Mouse (Mus musculus) myocyte (in vitro differentiated cells): ENCODE measurements at regions not wholly inside any gene's neighbourhood (a gene's known extent, or its start where the extent isn't known, plus 50 kb on each side); places are given as distances from the start of the nearest gene placed in this dataset.

Experiments used
- E2F4 ChIP-seq: IDR thresholded peaks from one replicate; pipeline ENCODE4 v1.6.1; 2011; ENCODE audit warnings: mild to moderate bottlenecking, control low read depth, moderate library complexity; ENCODE audit not compliant: insufficient read depth
- MYOD1 ChIP-seq, 3 experiments: IDR thresholded peaks; one replicate each; pipeline ENCODE4 v1.6.1; 2011; ENCODE audit warnings: control low read depth in 2 of 3, low read depth in 2 of 3, mild to moderate bottlenecking in 2 of 3, moderate library complexity in 1 of 3; ENCODE audit not compliant: insufficient read length in 2 of 3, control insufficient read depth in 1 of 3
- POLR2A ChIP-seq: IDR thresholded peaks from one replicate; pipeline ENCODE4 v1.6.1; 2011; ENCODE audit warnings: low read depth, mild to moderate bottlenecking, control low read depth, moderate library complexity; ENCODE audit not compliant: insufficient read length
- REST ChIP-seq: IDR thresholded peaks from one replicate; pipeline ENCODE4 v1.6.1; 2011; ENCODE audit warnings: mild to moderate bottlenecking, control low read depth, moderate library complexity; ENCODE audit not compliant: insufficient read depth, insufficient read length

DNA sequence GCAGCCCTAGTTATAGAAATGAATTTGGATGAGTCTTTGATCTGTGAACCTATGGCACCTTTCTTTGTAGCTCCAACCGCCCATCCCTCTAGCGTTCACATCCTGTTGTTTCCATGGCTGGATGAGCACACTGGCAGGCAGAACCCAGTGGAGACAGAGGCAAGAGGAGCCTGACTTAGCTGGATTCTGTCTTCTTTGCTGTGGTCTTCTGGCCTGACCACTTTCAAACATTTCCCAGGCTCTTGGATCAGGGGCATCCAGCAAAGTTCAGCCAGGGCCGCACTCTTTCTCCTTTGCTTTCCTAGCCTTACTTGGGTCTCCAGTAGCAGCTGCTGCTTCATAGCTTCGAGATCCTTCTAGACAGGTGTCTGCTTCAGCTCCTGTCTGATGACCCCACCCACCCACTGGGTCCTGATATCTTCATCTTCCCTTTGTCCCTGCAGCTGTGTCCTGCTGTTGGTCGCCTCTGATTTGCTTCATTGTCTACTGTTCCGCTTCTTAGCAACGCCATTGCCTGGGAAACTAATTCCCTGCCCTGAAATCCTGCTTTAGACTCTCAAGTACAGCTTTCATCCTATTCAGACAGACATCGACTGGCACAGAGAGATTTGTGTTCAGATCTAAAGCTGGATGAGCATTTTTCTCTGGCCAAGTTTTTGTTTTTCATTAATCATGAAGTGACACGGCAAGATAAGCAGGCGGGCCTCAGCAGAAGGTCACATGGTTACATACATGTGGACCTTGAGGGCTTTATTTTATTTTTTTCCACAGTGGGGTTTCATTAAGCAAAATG, 153.6 kb upstream of the Tnp1 start:
- TF ChIP-seq POLR2A (no peak), REST (no peak), E2F4 (no peak), MYOD1 (IDR thresholded peaks at IDR 0.05; ENCODE audit: control insufficient read depth in 1 of 3, insufficient read length in 2 of 3, low read depth in 2 of 3) (no peak)
